Mouse (Mus musculus) mature B cell (primary cell): ENCODE data around the gene Cox4i2.

Experiments used
- in situ Hi-C: fragments of 300-500 bp; cut with MboI; formaldehyde crosslinking; loops from 2 replicates; pipeline ENCODE4 v1.14.3; 2019

The Cox4i2 gene

GRCm38 (mm10) chr2:152734501-152734900, 19.5 kb upstream of the Cox4i2 start:
- in situ Hi-C loops: no loop called here

- in situ Hi-C loops: no loop called here
These were observed 19.0 kb upstream of the Cox4i2 start for GRCm38 (mm10) chr2:152734984-152735383.

GRCm38 (mm10) chr2:152736090-152736601, 17.8 kb upstream of the Cox4i2 start, which contains the start of gene Id1:
Gene Id1 (plus strand): TSS chr2:152736251.
- in situ Hi-C loops: no loop called here

- in situ Hi-C loops: no loop called here
These were observed 17.2 kb upstream of the Cox4i2 start for GRCm38 (mm10) chr2:152736748-152737147.

- in situ Hi-C loops: no loop called here
These were observed 16.4 kb upstream of the Cox4i2 start for GRCm38 (mm10) chr2:152737306-152738221.

GRCm38 (mm10) chr2:152738341-152738740, 15.6 kb upstream of the Cox4i2 start:
- in situ Hi-C loops: no loop called here

- in situ Hi-C loops: no loop called here
These were observed 14.7 kb upstream of the Cox4i2 start for GRCm38 (mm10) chr2:152739031-152739841.

- in situ Hi-C loops: no loop called here
These were observed 14.1 kb upstream of the Cox4i2 start for GRCm38 (mm10) chr2:152739842-152740260.

- in situ Hi-C loops: no loop called here
These were observed 13.5 kb upstream of the Cox4i2 start for GRCm38 (mm10) chr2:152740490-152740889.

- in situ Hi-C loops: no loop called here
These were observed 12.6 kb upstream of the Cox4i2 start for GRCm38 (mm10) chr2:152741153-152742041.

GRCm38 (mm10) chr2:152742435-152742834, 11.5 kb upstream of the Cox4i2 start:
- in situ Hi-C loops: no loop called here

- in situ Hi-C loops: no loop called here
These were observed 2.8 kb downstream of the Cox4i2 start for GRCm38 (mm10) chr2:152756474-152757393.

GRCm38 (mm10) chr2:152757478-152757877, 3.5 kb downstream of the Cox4i2 start:
- in situ Hi-C loops: no loop called here

- in situ Hi-C loops: no loop called here
These were observed 4.4 kb downstream of the Cox4i2 start for GRCm38 (mm10) chr2:152758351-152758750.

GRCm38 (mm10) chr2:152763310-152763709, 9.3 kb downstream of the Cox4i2 start:
- in situ Hi-C loops: no loop called here

- in situ Hi-C loops: no loop called here
These were observed 10.4 kb downstream of the Cox4i2 start for GRCm38 (mm10) chr2:152764172-152765044.

GRCm38 (mm10) chr2:152765045-152765674, 11.2 kb downstream of the Cox4i2 start:
- in situ Hi-C loops: no loop called here

- in situ Hi-C loops: no loop called here
These were observed 12.6 kb downstream of the Cox4i2 start for GRCm38 (mm10) chr2:152766387-152767123.
